Mouse (Mus musculus) lung, postnatal 14 days (tissue): ENCODE measurements around the gene Wrb.

ENCODE experiments used
- DNase-seq: peaks from one replicate; pipeline ENCODE4 v3.0.0; 2021

Wrb gene

DNA sequence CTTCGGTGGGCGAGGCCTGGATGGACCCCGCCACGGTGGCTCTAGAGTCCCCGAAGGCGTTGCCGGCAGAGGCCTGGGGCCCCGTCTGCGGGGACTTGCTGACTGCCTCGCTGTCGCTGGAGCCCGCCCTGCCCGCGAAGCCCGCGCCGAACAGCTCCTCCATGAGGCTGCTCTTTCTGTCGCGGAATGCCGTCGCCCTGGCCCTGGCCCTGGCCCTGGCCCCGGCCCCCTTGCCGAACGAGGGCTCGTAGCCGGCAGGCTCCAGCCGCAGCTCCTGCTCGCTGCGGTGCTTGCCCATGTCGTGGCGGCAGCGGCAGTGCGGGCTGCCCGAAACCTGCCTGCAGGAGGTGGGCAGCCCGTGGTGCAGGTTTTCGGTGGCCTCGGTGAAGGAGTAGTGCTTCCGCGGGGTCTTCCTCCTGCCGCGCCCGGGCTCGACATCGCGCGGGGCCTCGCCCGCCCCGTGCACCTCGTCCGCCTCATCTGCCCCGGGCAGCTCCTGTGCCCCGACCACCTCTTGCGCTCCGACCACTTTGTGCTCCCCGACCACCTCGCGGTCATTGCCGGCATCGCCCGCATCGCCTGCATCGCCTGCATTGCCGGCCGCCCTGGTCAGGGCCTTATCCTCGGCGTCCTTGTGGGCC is 14.0 kb downstream of the Wrb start:
- peak; percentile 65 for DNase-seq

DNA sequence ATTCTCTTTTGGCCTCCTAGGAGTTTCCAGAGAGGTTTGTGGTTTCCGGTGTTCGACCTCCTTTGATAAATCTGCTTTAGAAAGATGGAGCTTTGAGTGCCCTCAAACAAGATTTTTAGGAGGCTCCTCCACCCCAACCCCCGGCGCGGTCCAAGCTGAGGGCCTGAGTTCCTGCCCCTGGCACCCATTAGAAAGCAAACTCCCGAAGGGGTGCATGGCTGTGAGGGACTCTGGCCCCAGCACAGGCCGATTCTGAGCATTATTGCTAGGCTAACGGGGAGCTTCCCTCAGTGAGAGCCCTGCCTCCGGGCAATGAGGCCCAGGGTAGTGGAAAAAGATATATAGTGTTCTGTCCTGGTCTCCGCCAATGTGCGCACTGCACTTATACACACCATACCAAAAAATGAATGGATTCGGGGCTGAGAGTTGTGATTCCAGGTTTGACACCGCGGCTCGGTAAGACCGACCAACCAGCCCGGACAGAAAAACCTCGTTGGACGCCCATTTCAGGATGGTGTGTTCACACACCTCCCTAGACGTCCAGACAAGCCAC is 14.7 kb downstream of the Wrb start:
- DNase-seq: no peak

GRCm38 (mm10) chr16:96160927-96161326 is 15.7 kb downstream of the Wrb start:
- DNase-seq: no peak

DNA sequence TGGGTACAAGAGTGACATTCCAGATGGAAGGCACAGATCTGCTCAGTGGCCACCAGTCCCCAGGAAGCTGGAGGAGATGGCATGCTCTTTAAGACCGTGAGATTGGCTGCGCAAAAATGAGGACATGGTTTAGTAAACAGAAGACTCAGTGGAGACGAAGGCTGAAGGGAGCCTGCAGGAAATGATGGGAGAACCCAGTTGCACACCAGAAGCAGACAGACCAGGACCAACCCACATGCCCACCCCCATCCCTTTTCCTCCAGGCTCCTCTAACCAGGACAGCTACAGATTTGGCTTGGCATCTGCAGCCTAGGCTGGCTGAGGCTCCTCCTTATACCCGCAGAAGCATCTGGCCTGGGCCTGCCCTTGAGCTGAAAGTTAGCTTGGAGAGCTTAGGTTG is 16.1 kb downstream of the Wrb start:
- DNase-seq: no peak

GRCm38 (mm10) chr16:96165723-96166264 is 20.6 kb downstream of the Wrb start:
- DNase-seq: no peak

DNA sequence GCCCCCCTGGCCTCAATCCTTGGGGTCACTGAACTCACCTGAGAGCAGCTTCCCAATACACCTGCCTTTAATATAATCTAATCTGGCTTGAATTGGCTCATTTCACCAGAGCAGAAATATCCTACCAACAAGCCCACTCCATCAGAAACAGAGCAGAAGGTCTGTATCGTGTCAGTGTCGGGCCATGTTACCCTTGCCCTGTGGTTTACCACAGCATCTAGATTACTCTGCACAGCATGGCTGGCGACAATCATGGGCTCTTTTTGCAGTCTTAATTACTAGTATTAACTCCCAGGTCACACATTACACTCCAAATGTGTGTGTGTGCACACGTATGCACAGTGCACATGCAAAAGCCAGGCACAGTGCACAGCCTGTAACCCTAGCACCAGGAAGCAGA is 23.6 kb downstream of the Wrb start:
- DNase-seq: no peak

- DNase-seq: no peak
These were observed 28.4 kb downstream of the Wrb start for GRCm38 (mm10) chr16:96173648-96174047.

DNA sequence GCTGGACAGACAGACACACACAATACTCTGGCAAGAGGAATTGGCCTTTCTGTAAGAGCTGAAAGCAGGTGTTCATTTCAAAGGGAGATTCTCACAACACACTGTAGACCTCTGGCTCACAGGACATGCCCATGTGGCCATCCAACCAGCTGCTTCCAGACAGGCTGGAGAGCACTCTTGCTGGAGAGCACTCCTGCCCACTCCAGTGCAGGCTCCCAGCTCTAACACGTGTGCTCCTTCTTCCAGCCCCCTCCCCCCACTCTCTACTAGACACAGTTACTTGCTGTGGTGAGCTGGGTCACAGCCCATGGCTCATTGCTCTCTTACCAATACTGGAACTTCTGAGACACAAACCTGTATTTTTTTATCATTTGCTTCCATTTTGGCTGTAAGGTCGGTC is 30.2 kb downstream of the Wrb start:
- peak; percentile 72 for DNase-seq

- DNase-seq: no peak
These were observed 33.9 kb downstream of the Wrb start for GRCm38 (mm10) chr16:96179156-96179555.

DNA sequence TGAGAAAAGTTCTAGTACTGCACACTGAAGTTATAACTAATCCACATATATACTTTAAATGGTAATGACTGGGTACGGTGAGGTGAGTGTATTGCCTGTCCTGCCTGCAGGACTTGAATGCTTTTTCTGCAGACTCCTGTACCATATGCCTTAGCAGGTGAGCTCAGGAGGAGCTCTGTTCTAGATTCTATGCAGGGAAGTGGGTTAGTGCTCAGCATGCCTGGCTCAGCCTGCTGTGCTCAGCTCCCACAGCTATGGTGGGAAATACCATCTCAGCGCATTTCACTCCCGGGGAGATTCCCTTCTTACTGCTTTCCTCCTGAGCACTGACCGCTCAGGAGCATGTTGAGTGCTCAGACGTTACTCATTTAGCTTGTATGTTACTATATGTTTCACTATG is 42.4 kb downstream of the Wrb start:
- no peak for DNase-seq

- DNase-seq: peak; percentile 100
These were observed 46.6 kb downstream of the Wrb start, which contains the start of gene Lca5l for GRCm38 (mm10) chr16:96191531-96192506. TSS of gene Lca5l (minus strand) at chr16:96192271.

DNA sequence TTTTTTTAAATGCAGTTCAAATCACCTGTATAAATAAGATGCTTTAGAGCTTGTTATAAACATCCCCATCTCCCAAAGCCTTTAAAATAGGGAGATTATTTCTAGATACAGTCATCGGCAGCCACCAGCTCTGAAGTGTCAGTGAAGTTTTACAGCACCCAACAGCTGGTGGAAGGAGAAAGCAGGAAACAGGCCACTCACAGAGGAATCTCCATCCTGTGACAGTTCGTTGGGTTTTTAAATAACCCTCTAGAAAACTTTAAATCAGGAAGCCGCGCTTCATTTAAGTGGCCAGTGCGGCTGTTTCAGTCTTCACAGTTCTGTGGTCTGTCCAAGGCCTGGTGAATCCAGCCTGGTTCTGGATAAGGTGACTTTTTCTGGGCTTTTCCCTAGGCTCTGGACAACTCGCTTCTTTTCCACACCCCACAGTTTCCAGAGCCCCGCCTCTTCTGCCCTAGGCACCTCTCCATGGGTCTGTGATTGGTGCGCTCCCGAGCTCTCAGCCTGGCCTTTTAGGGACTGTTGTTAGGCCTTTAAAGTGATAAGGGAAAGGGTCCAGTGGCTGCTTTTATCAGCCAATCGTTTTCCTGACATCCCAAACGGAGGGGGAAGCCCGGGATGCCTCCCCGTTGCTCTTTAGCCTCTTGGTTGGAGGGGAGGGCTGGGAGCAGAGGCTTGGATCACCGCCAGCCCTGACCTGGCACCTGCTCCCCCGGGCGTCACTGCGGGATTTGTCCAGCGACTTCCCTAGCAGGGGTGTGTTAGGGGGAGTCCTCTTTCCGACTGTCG is 54.9 kb downstream of the Wrb start, which contains the start of gene Sh3bgr:
Gene Sh3bgr, plus strand, starts transcription at position 538 of the 789 bp plus-strand sequence.
- peak; percentile 61 for DNase-seq

- DNase-seq: no peak
These were observed 55.5 kb downstream of the Wrb start for GRCm38 (mm10) chr16:96200702-96201028.

- no peak for DNase-seq
These were observed 56.5 kb downstream of the Wrb start for GRCm38 (mm10) chr16:96201485-96202232.
